10 mouse cellular contexts compared by ENCODE assay signal in the genomic region with DNA sequence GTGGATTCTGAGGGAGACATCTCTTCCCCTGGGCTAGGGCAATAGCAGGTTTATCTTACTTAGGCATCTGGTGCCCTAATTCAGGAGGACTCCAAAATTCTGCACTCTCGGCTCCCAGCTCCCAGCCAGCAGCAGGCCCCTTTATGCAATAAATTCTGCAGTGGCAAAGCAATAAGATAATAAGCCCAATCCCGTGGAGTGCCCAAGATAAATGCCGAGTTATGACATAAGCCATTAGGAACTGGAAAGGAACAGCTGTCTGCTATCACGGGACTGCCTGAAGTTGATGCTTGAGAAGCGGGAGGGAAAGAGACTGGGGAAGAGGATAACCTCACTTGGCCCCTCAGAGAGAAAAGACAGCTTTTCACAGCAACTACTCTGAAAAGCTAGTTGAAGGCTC.
DNase-seq lines count a peak whose midpoint lies in the region; ATAC-seq and TF ChIP-seq lines count a peak whose summit lies in the region.
"Had no signal": no experiment of that assay in that cellular context is flagged by ENCODE, and none has a peak within 500 bp of the region (broad histone marks: within the 10 kb centered on the region; RNA-seq: fewer than 3 reads in every experiment).

No protein-coding gene starts in this region.

- H3K27me3 ChIP-seq in kidney, embryonic 16.5 days (ENCODE audit: insufficient read depth, low read length), result no peaks in the 10 kb centered on the region
- H3K27me3 ChIP-seq in forebrain, embryonic 11.5 days (ENCODE audit: control insufficient read depth, insufficient read depth, low read length), result no peaks in the 10 kb centered on the region
- H3K27me3 ChIP-seq in kidney, postnatal 0 days (ENCODE audit: insufficient read depth, low read length), result no peaks in the 10 kb centered on the region
- no peaks in the 10 kb centered on the region for H3K27me3 ChIP-seq in neural tube, embryonic 14.5 days (ENCODE audit: control insufficient read depth, insufficient read depth, low read length)
- H3K27me3 ChIP-seq: limb, embryonic 12.5 days; neural tube, embryonic 12.5 days had no signal

- 0 out of 2 replicates have a peak overlapping the region, but pooled peaks have one; percentile 15 for H3K27ac ChIP-seq in kidney, embryonic 16.5 days (ENCODE audit: low read length)
- 0 out of 2 replicates have a peak overlapping the region, but pooled peaks have one; percentile 31 for H3K27ac ChIP-seq in forebrain, embryonic 11.5 days (ENCODE audit: low read depth, low read length)
- H3K27ac ChIP-seq in kidney, postnatal 0 days, result no peak overlapping the region
- no peak overlapping the region for H3K27ac ChIP-seq in neural tube, embryonic 14.5 days (ENCODE audit: low read depth, low read length)
- H3K27ac ChIP-seq in gastrocnemius, adult 2 months, result no peak overlapping the region
- H3K27ac ChIP-seq: limb, embryonic 12.5 days; neural tube, embryonic 12.5 days had no signal

- H3K4me3 ChIP-seq in kidney, embryonic 16.5 days (ENCODE audit: low read length), result no peak overlapping the region
- H3K4me3 ChIP-seq in forebrain, embryonic 11.5 days (ENCODE audit: low read depth, low read length), result no peak overlapping the region
- no peak overlapping the region for H3K4me3 ChIP-seq in kidney, postnatal 0 days (replicated peaks; ENCODE audit: low read depth, low read length)
- H3K4me3 ChIP-seq in neural tube, embryonic 14.5 days (ENCODE audit: low read depth, low read length), result no peak overlapping the region
- H3K4me3 ChIP-seq in gastrocnemius, adult 2 months, result no peak overlapping the region
- H3K4me3 ChIP-seq: limb, embryonic 12.5 days; neural tube, embryonic 12.5 days had no signal

- intact Hi-C loops in gastrocnemius, adult 2 months (cut with DNase I), result no loop called here
- intact Hi-C loops in gastrocnemius, postnatal 14 days (cut with DNase I; ENCODE audit: low total_unique reads), result no loop called here

- H3K4me2 ChIP-seq in kidney, embryonic 16.5 days (replicated peaks; ENCODE audit: low read depth, low read length), result no peak overlapping the region
- H3K4me2 ChIP-seq in forebrain, embryonic 11.5 days (ENCODE audit: low read depth, low read length, severe bottlenecking), result no peak overlapping the region
- no peak overlapping the region for H3K4me2 ChIP-seq in kidney, postnatal 0 days (ENCODE audit: low read length)
- H3K4me2 ChIP-seq in neural tube, embryonic 14.5 days (ENCODE audit: low read depth, low read length), result peak overlapping the region; percentile 2; the same call in 1 of the 2 replicates
- H3K4me2 ChIP-seq: limb, embryonic 12.5 days; neural tube, embryonic 12.5 days had no signal

- no peaks in the 10 kb centered on the region for H3K9me3 ChIP-seq in kidney, embryonic 16.5 days (ENCODE audit: low read length)
- H3K9me3 ChIP-seq in forebrain, embryonic 11.5 days (ENCODE audit: control insufficient read depth, low read length), result no peaks in the 10 kb centered on the region
- no peaks in the 10 kb centered on the region for H3K9me3 ChIP-seq in kidney, postnatal 0 days (replicated peaks; ENCODE audit: low read length)
- no peaks in the 10 kb centered on the region for H3K9me3 ChIP-seq in neural tube, embryonic 14.5 days (ENCODE audit: control insufficient read depth, low read length)
- H3K9me3 ChIP-seq: limb, embryonic 12.5 days; neural tube, embryonic 12.5 days had no signal

- TF ChIP-seq CTCF in kidney, postnatal 0 days (IDR thresholded peaks at IDR 0.05; ENCODE audit: low read depth), result no peak
- TF ChIP-seq CTCF in gastrocnemius, adult 2 months (IDR thresholded peaks at IDR 0.05), result no peak

- no peaks in the 10 kb centered on the region for H3K36me3 ChIP-seq in kidney, embryonic 16.5 days (ENCODE audit: insufficient read depth, low read length)
- H3K36me3 ChIP-seq in forebrain, embryonic 11.5 days (ENCODE audit: control insufficient read depth, insufficient read depth, low read length), result no peaks in the 10 kb centered on the region
- no peaks in the 10 kb centered on the region for H3K36me3 ChIP-seq in kidney, postnatal 0 days (ENCODE audit: insufficient read depth, low read length)
- no peaks in the 10 kb centered on the region for H3K36me3 ChIP-seq in neural tube, embryonic 14.5 days (ENCODE audit: control insufficient read depth, insufficient read depth, low read length)
- H3K36me3 ChIP-seq: limb, embryonic 12.5 days; neural tube, embryonic 12.5 days had no signal

- no peak overlapping the region for H3K9ac ChIP-seq in kidney, embryonic 16.5 days (replicated peaks; ENCODE audit: low read length)
- H3K9ac ChIP-seq in forebrain, embryonic 11.5 days (ENCODE audit: low read length), result no peak overlapping the region
- no peak overlapping the region for H3K9ac ChIP-seq in kidney, postnatal 0 days (ENCODE audit: low read depth, low read length)
- H3K9ac ChIP-seq in neural tube, embryonic 14.5 days (replicated peaks; ENCODE audit: low read depth, low read length), result no peak overlapping the region
- H3K9ac ChIP-seq: limb, embryonic 12.5 days; neural tube, embryonic 12.5 days had no signal

- ATAC-seq in kidney, embryonic 16.5 days (ENCODE audit: low FRiP score, low TSS enrichment), result peak; percentile 69; the same call in 1 of the 2 replicates
- peak; percentile 47 for ATAC-seq in forebrain, embryonic 11.5 days (replicated peaks; ENCODE audit: low FRiP score)
- ATAC-seq in kidney, postnatal 0 days (replicated peaks; ENCODE audit: low FRiP score, low read depth), result no peak
- peak; percentile 69; the same call in 1 of the 2 replicates for ATAC-seq in neural tube, embryonic 14.5 days (ENCODE audit: low read depth)

- WGBS in kidney, embryonic 16.5 days, result 27% methylated on average over 5 of the region's 5 CpGs
- 41% methylated on average over 5 of the region's 5 CpGs for WGBS in forebrain, embryonic 11.5 days
- WGBS in kidney, postnatal 0 days, result 33% methylated on average over 5 of the region's 5 CpGs
- WGBS in neural tube, embryonic 14.5 days, result 27% methylated on average over 5 of the region's 5 CpGs

- no peaks in the 10 kb centered on the region for H3K4me1 ChIP-seq in kidney, embryonic 16.5 days (ENCODE audit: insufficient read depth, low read length)
- peaks cover 7% of the 10 kb centered on the region; the same call in 1 of the 2 replicates for H3K4me1 ChIP-seq in forebrain, embryonic 11.5 days (replicated peaks; ENCODE audit: control insufficient read depth, insufficient read depth, low read length)
- H3K4me1 ChIP-seq in kidney, postnatal 0 days (replicated peaks; ENCODE audit: insufficient read depth, low read length), result no peaks in the 10 kb centered on the region
- H3K4me1 ChIP-seq in neural tube, embryonic 14.5 days (ENCODE audit: control insufficient read depth, insufficient read depth, low read length), result peaks cover 7% of the 10 kb centered on the region; the same call in 1 of the 2 replicates

- no peak for DNase-seq in kidney, adult 8-10 months
- no peak for DNase-seq in forebrain, embryonic 11.5 days (ENCODE audit: low spot score)
- peak; percentile 70 for DNase-seq in kidney, postnatal 0 days (ENCODE audit: low spot score)
- DNase-seq in frontal cortex, postnatal 10 days (ENCODE audit: low spot score in 2 of 2), result no peak
- DNase-seq in gastrocnemius, adult 2 months, result no peak
- DNase-seq in gastrocnemius, postnatal 14 days, result no peak

Comparison
In these comparisons a context has a peak if more than half of its experiments do, and no peak if none do; other contexts are left out.
1. H3K27ac ChIP-seq: peak in kidney, embryonic 16.5 days (single experiment) and forebrain, embryonic 11.5 days (single experiment); none in kidney, postnatal 0 days (single experiment), neural tube, embryonic 14.5 days (single experiment) and gastrocnemius, adult 2 months (single experiment).